Mouse (Mus musculus) hindbrain, embryonic 13.5 days (tissue): ENCODE measurements around the gene 2010003K11Rik. TPM values are rescaled to one million over a fixed set of nuclear protein-coding genes. Genes with fewer than 3 reads are reported as not detected.

ENCODE experiments used
- ATAC-seq: fragments of 200-750 bp; cut with Nextera tagmentation; 2 replicates; pipeline ENCODE4 v1.8.0; 2017; ENCODE audit warnings: moderate TSS enrichment; ENCODE audit not compliant: low FRiP score
- H3K27ac ChIP-seq: fragments of 300-500 bp; sonication (generic); 2 replicates; pipeline ENCODE4 v1.5.1; 2015; ENCODE audit warnings: inconsistent platforms, mild to moderate bottlenecking, moderate library complexity
- H3K27me3 ChIP-seq: fragments of 300-500 bp; sonication (generic); 2 replicates; pipeline ENCODE4 v1.6.1; 2015; ENCODE audit warnings: mild to moderate bottlenecking, inconsistent platforms
- H3K36me3 ChIP-seq: fragments of 300-500 bp; sonication (generic); 2 replicates; pipeline ENCODE4 v1.6.1; 2015; ENCODE audit warnings: mild to moderate bottlenecking, inconsistent platforms
- H3K4me1 ChIP-seq: fragments of 300-500 bp; sonication (generic); replicated peaks from 2 replicates; pipeline ENCODE4 v1.6.1; 2015; ENCODE audit warnings: inconsistent platforms
- H3K4me2 ChIP-seq: fragments of 300-500 bp; sonication (generic); 2 replicates; pipeline ENCODE4 v1.6.1; 2015; ENCODE audit warnings: inconsistent platforms, mild to moderate bottlenecking, moderate library complexity
- H3K4me3 ChIP-seq: fragments of 300-500 bp; sonication (generic); 2 replicates; pipeline ENCODE4 v1.5.1; 2015; ENCODE audit warnings: mild to moderate bottlenecking, inconsistent platforms
- H3K9ac ChIP-seq: fragments of 300-500 bp; sonication (generic); 2 replicates; pipeline ENCODE4 v1.6.1; 2015; ENCODE audit warnings: mild to moderate bottlenecking, inconsistent platforms
- H3K9me3 ChIP-seq: fragments of 300-500 bp; sonication (generic); 2 replicates; pipeline ENCODE4 v1.6.1; 2016; ENCODE audit warnings: inconsistent platforms
- WGBS: fragments of 180-500 bp; shearing (Covaris S2); methylation state at CpG from one replicate; pipeline ENCODE4 v1.1.7; 2015; 5-methylcytosine and 5-hydroxymethylcytosine counted together
- polyA plus RNA-seq: library from polyadenylated mRNA; unstranded; fragments of >200 nt; fragmentation: Nextera tagmentation; extraction: Ambion mirVana; gene quantifications from 2 replicates; pipeline ENCODE4 v1.2.1, GENCODE M21; 2015

2010003K11Rik gene
- not detected in 2 replicates for polyA plus RNA-seq

- H3K4me1 ChIP-seq: peaks cover 10% of the 10 kb centered on the region
- no peaks in the 10 kb centered on the region for H3K27me3 ChIP-seq
- no peaks in the 10 kb centered on the region for H3K36me3 ChIP-seq
- no peak for ATAC-seq
- H3K4me2 ChIP-seq: no peak within 1 kb of the TSS
- H3K9me3 ChIP-seq: no peaks in the 10 kb centered on the region
- H3K4me3 ChIP-seq: no peak within 1 kb of the TSS
- no peak within 1 kb of the TSS for H3K27ac ChIP-seq
- 56% methylated on average over 16 of the region's 16 CpGs for WGBS
- H3K9ac ChIP-seq: no peak within 1 kb of the TSS
Measured at GRCm38 (mm10) chr19:4498062-4498933, at the start of gene 2010003K11Rik. 2010003K11Rik (minus strand) TSS chr19:4498583.

- H3K4me2 ChIP-seq: no peak overlapping the region
- no peaks in the 10 kb centered on the region for H3K4me1 ChIP-seq
- H3K4me3 ChIP-seq: no peak overlapping the region
- no peaks in the 10 kb centered on the region for H3K27me3 ChIP-seq
- H3K36me3 ChIP-seq: no peaks in the 10 kb centered on the region
- no peak overlapping the region for H3K9ac ChIP-seq
- no peak overlapping the region for H3K27ac ChIP-seq
- 89% methylated on average over 6 of the region's 6 CpGs for WGBS
- no peak for ATAC-seq
- no peaks in the 10 kb centered on the region for H3K9me3 ChIP-seq
Measured at GRCm38 (mm10) chr19:4547801-4548200, 49.4 kb upstream of the 2010003K11Rik start.

- Histone ChIP-seq H3K9me3 (no peaks in the 10 kb centered on the region), H3K27me3 (no peaks in the 10 kb centered on the region), H3K9ac (no peak overlapping the region), H3K4me1 (no peaks in the 10 kb centered on the region), H3K36me3 (no peaks in the 10 kb centered on the region), H3K27ac (no peak overlapping the region), H3K4me2 (no peak overlapping the region), H3K4me3 (no peak overlapping the region)
- ATAC-seq: no peak
- WGBS: 90% methylated on average over 6 of the region's 6 CpGs
Measured at GRCm38 (mm10) chr19:4545841-4546240, 47.5 kb upstream of the 2010003K11Rik start.

- H3K4me2 ChIP-seq: no peak overlapping the region
- no peaks in the 10 kb centered on the region for H3K27me3 ChIP-seq
- no peak for ATAC-seq
- no peaks in the 10 kb centered on the region for H3K4me1 ChIP-seq
- H3K9ac ChIP-seq: no peak overlapping the region
- H3K9me3 ChIP-seq: no peaks in the 10 kb centered on the region
- no peak overlapping the region for H3K4me3 ChIP-seq
- H3K27ac ChIP-seq: no peak overlapping the region
- no peaks in the 10 kb centered on the region for H3K36me3 ChIP-seq
- 90% methylated on average over 4 of the region's 4 CpGs for WGBS
Measured at GRCm38 (mm10) chr19:4545091-4545490, 46.7 kb upstream of the 2010003K11Rik start.

DNA sequence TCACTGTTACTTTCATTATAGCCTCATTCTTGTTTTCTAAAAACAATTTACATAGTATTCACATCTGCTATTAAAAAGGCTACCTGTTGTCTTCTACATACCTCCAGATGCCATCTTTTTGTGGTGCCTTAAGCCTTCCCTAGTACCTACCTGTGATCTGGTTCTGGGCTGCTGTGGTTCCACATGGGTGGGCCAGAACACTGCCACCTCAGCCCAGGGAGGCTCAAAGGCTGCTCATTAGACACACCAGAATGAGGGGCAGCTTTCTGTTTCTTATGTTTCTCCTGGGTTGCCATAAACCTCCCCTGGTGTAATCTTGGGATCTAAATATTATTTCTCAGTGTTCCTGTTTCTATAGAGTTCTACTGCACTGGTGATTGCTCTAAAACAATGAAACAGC lies 43.7 kb upstream of the 2010003K11Rik start:
- no peak overlapping the region for H3K4me3 ChIP-seq
- no peaks in the 10 kb centered on the region for H3K4me1 ChIP-seq
- no peaks in the 10 kb centered on the region for H3K36me3 ChIP-seq
- H3K4me2 ChIP-seq: no peak overlapping the region
- no peak overlapping the region for H3K27ac ChIP-seq
- no peaks in the 10 kb centered on the region for H3K9me3 ChIP-seq
- H3K27me3 ChIP-seq: no peaks in the 10 kb centered on the region
- no peak for ATAC-seq
- no peak overlapping the region for H3K9ac ChIP-seq

DNA sequence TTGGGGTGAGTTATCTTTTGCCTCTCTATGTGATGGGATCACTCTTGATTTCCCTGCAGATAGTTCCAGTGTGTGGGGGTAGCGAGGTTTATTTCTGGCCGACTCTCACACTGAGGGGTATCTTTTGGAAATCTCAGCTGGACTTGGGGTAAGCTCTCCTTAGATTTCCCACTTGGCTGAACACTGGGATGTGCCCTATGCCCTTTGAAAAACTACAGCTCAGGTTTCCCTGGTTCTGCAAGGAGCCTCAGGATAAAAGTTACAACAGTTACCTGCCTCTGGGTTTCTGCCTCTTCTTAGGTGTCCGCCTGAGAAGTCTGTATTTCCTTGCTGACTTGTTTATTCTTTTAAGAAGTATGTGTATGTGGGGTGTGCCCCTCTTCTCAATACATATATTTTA lies 42.6 kb upstream of the 2010003K11Rik start:
- no peak overlapping the region for H3K4me3 ChIP-seq
- no peak overlapping the region for H3K4me2 ChIP-seq
- H3K9me3 ChIP-seq: no peaks in the 10 kb centered on the region
- H3K36me3 ChIP-seq: no peaks in the 10 kb centered on the region
- 83% methylated on average over 3 of the region's 3 CpGs for WGBS
- H3K4me1 ChIP-seq: no peaks in the 10 kb centered on the region
- H3K27me3 ChIP-seq: no peaks in the 10 kb centered on the region
- ATAC-seq: no peak
- no peak overlapping the region for H3K9ac ChIP-seq
- no peak overlapping the region for H3K27ac ChIP-seq

GRCm38 (mm10) chr19:4540263-4540662 lies 41.9 kb upstream of the 2010003K11Rik start:
- H3K36me3 ChIP-seq: no peaks in the 10 kb centered on the region
- no peaks in the 10 kb centered on the region for H3K27me3 ChIP-seq
- 87% methylated on average over 6 of the region's 6 CpGs for WGBS
- H3K4me2 ChIP-seq: no peak overlapping the region
- H3K9me3 ChIP-seq: no peaks in the 10 kb centered on the region
- ATAC-seq: no peak
- no peak overlapping the region for H3K4me3 ChIP-seq
- H3K4me1 ChIP-seq: no peaks in the 10 kb centered on the region
- H3K9ac ChIP-seq: no peak overlapping the region
- H3K27ac ChIP-seq: no peak overlapping the region

GRCm38 (mm10) chr19:4536606-4537005 lies 38.2 kb upstream of the 2010003K11Rik start:
- no peak overlapping the region for H3K4me2 ChIP-seq
- no peaks in the 10 kb centered on the region for H3K27me3 ChIP-seq
- no peak overlapping the region for H3K4me3 ChIP-seq
- no peaks in the 10 kb centered on the region for H3K36me3 ChIP-seq
- ATAC-seq: no peak
- H3K4me1 ChIP-seq: no peaks in the 10 kb centered on the region
- no peaks in the 10 kb centered on the region for H3K9me3 ChIP-seq
- 64% methylated on average over 3 of the region's 3 CpGs for WGBS
- H3K27ac ChIP-seq: no peak overlapping the region
- no peak overlapping the region for H3K9ac ChIP-seq

- H3K9me3 ChIP-seq: no peaks in the 10 kb centered on the region
- H3K4me3 ChIP-seq: no peak overlapping the region
- H3K36me3 ChIP-seq: no peaks in the 10 kb centered on the region
- H3K27me3 ChIP-seq: no peaks in the 10 kb centered on the region
- ATAC-seq: no peak
- no peaks in the 10 kb centered on the region for H3K4me1 ChIP-seq
- no peak overlapping the region for H3K4me2 ChIP-seq
- H3K9ac ChIP-seq: no peak overlapping the region
- H3K27ac ChIP-seq: no peak overlapping the region
Measured at GRCm38 (mm10) chr19:4535922-4536321, 37.5 kb upstream of the 2010003K11Rik start.

- no peaks in the 10 kb centered on the region for H3K9me3 ChIP-seq
- no peak overlapping the region for H3K4me3 ChIP-seq
- no peak overlapping the region for H3K4me2 ChIP-seq
- H3K27ac ChIP-seq: no peak overlapping the region
- ATAC-seq: no peak
- no peaks in the 10 kb centered on the region for H3K36me3 ChIP-seq
- H3K27me3 ChIP-seq: no peaks in the 10 kb centered on the region
- no peak overlapping the region for H3K9ac ChIP-seq
- H3K4me1 ChIP-seq: no peaks in the 10 kb centered on the region
- 91% methylated on average over 2 of the region's 2 CpGs for WGBS
Measured at GRCm38 (mm10) chr19:4534646-4535045, 36.3 kb upstream of the 2010003K11Rik start.

DNA sequence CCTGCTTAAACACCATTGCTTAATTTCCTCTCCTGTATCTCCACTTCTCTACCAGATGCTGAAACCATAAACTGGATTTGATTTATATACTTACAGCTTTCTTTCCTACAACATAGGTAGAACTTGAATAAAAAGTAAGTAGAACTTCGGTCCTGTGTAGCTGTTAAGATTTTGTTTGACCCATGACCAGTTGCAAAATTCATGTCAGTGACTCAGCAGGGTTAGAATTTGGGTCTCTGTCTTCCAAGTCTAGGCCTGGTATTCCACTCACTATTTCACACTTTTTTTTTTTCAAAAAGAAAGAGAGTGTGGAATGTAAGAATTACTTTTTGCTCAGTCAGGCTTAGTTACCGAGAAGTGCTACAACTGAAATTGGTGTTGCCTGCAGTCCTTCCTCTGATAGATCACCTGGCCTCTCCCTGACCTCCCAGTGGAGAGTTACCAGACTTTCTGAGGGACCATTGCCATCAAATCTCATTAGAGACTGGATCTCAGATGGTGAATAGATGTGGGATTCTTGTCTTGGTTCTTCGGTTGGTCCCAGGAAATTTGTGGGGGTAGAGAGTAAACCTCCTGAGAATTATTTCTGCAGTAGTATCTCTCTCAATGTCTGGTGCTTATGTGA lies 23.2 kb upstream of the 2010003K11Rik start:
- H3K36me3 ChIP-seq: no peaks in the 10 kb centered on the region
- no peaks in the 10 kb centered on the region for H3K27me3 ChIP-seq
- H3K4me3 ChIP-seq: no peak overlapping the region
- H3K27ac ChIP-seq: no peak overlapping the region
- H3K9me3 ChIP-seq: no peaks in the 10 kb centered on the region
- H3K4me1 ChIP-seq: no peaks in the 10 kb centered on the region
- no peak overlapping the region for H3K4me2 ChIP-seq
- H3K9ac ChIP-seq: no peak overlapping the region
- 92% methylated on average over 3 of the region's 3 CpGs for WGBS
- ATAC-seq: no peak

GRCm38 (mm10) chr19:4517483-4517882 lies 19.1 kb upstream of the 2010003K11Rik start:
- no peak overlapping the region for H3K27ac ChIP-seq
- no peak overlapping the region for H3K4me2 ChIP-seq
- no peaks in the 10 kb centered on the region for H3K27me3 ChIP-seq
- no peaks in the 10 kb centered on the region for H3K9me3 ChIP-seq
- H3K4me3 ChIP-seq: no peak overlapping the region
- H3K4me1 ChIP-seq: peaks cover 12% of the 10 kb centered on the region
- no peak for ATAC-seq
- H3K9ac ChIP-seq: no peak overlapping the region
- no peaks in the 10 kb centered on the region for H3K36me3 ChIP-seq
- WGBS: 79% methylated on average over 1 of the region's 1 CpGs

GRCm38 (mm10) chr19:4516288-4516687 lies 17.9 kb upstream of the 2010003K11Rik start:
- Histone ChIP-seq H3K27ac (peak overlapping the region; percentile 66; the same call in 1 of the 2 replicates), H3K36me3 (no peaks in the 10 kb centered on the region), H3K4me1 (peaks cover 12% of the 10 kb centered on the region), H3K27me3 (peaks cover 7% of the 10 kb centered on the region; the same call in 1 of the 2 replicates), H3K4me2 (no peak overlapping the region), H3K9ac (no peak overlapping the region), H3K4me3 (no peak overlapping the region), H3K9me3 (no peaks in the 10 kb centered on the region)
- WGBS: 67% methylated on average over 2 of the region's 2 CpGs
- no peak for ATAC-seq
